Mouse (Mus musculus): ENCODE data around the gene 4930519P11Rik.
A peak's percentile ranks its signal among the peaks of the same experiment; 100 is the strongest.

Gene 4930519P11Rik

GRCm38 (mm10) chr2:154583906-154584872 is 29.0 kb downstream of the 4930519P11Rik start:
- DNase-seq (ENCODE audit: low spot score in 2 of 2), result no peak

GRCm38 (mm10) chr2:154581421-154581820 is 31.8 kb downstream of the 4930519P11Rik start:
- DNase-seq (ENCODE audit: low spot score in 2 of 2), result no peak

GRCm38 (mm10) chr2:154580586-154580985 is 32.7 kb downstream of the 4930519P11Rik start:
- no peak for DNase-seq (ENCODE audit: low spot score in 2 of 2)

GRCm38 (mm10) chr2:154577744-154578067 is 35.5 kb downstream of the 4930519P11Rik start:
- DNase-seq (ENCODE audit: low spot score in 2 of 2), result no peak

- no peak for DNase-seq (ENCODE audit: low spot score in 2 of 2)
Observed at GRCm38 (mm10) chr2:154576876-154577743, 36.1 kb downstream of the 4930519P11Rik start.

GRCm38 (mm10) chr2:154574271-154574670 is 39.0 kb downstream of the 4930519P11Rik start:
- DNase-seq (ENCODE audit: low spot score in 2 of 2), result no peak

- no peak for DNase-seq (ENCODE audit: low spot score in 2 of 2)
Observed at GRCm38 (mm10) chr2:154572996-154573395, 40.2 kb downstream of the 4930519P11Rik start.

GRCm38 (mm10) chr2:154571976-154572375 is 41.3 kb downstream of the 4930519P11Rik start:
- DNase-seq (ENCODE audit: low spot score in 2 of 2), result no peak

- no peak for DNase-seq (ENCODE audit: low spot score in 2 of 2)
Observed at GRCm38 (mm10) chr2:154571266-154571665, 42.0 kb downstream of the 4930519P11Rik start.

GRCm38 (mm10) chr2:154570666-154571065 is 42.6 kb downstream of the 4930519P11Rik start:
- DNase-seq (ENCODE audit: low spot score in 2 of 2), result no peak

GRCm38 (mm10) chr2:154569836-154570286 is 43.4 kb downstream of the 4930519P11Rik start, which contains the start of gene E2f1:
E2f1 (minus strand) TSS chr2:154569892.
- peak; percentile 84 to 93 for DNase-seq (ENCODE audit: low spot score in 2 of 2)

- DNase-seq (ENCODE audit: low spot score in 2 of 2), result peak in 1 of 2 experiments; percentile 45
Observed at GRCm38 (mm10) chr2:154569071-154569748, 44.0 kb downstream of the 4930519P11Rik start.

GRCm38 (mm10) chr2:154568329-154569070 is 44.7 kb downstream of the 4930519P11Rik start:
- DNase-seq (ENCODE audit: low spot score in 2 of 2), result no peak

- no peak for DNase-seq (ENCODE audit: low spot score in 2 of 2)
Observed at GRCm38 (mm10) chr2:154567766-154568165, 45.5 kb downstream of the 4930519P11Rik start.

GRCm38 (mm10) chr2:154566641-154567040 is 46.6 kb downstream of the 4930519P11Rik start:
- no peak for DNase-seq (ENCODE audit: low spot score in 2 of 2)

GRCm38 (mm10) chr2:154565562-154565961 is 47.7 kb downstream of the 4930519P11Rik start:
- DNase-seq (ENCODE audit: low spot score in 2 of 2), result no peak

GRCm38 (mm10) chr2:154563612-154564170 is 49.5 kb downstream of the 4930519P11Rik start:
- DNase-seq (ENCODE audit: low spot score in 2 of 2), result no peak
